ENCODE assay signal across 8 mouse cellular contexts in genomic region chr2:51934574-51935334, GRCm38 (mm10). TPM values are rescaled to one million over a fixed set of nuclear protein-coding genes. Genes with fewer than 3 reads are reported as not detected.
A peak's percentile ranks its signal among the peaks of the same experiment; 100 is the strongest.
DNase-seq lines count a peak whose midpoint lies in the region; ATAC-seq and TF ChIP-seq lines count a peak whose summit lies in the region.

Gene Rbm43 (minus strand): TSS chr2:51935163.

- no peaks in the 10 kb centered on the region; the same call in 1 of the 2 replicates for H3K36me3 ChIP-seq in ES-Bruce4 (ENCODE audit: control insufficient read depth, insufficient read depth, low read length, poor library complexity, severe bottlenecking)
- no peaks in the 10 kb centered on the region for H3K36me3 ChIP-seq in forebrain, embryonic 11.5 days (ENCODE audit: control insufficient read depth, insufficient read depth, low read length)
- no peaks in the 10 kb centered on the region for H3K36me3 ChIP-seq in heart, embryonic 15.5 days
- peaks cover 12% of the 10 kb centered on the region for H3K36me3 ChIP-seq in liver, embryonic 14.5 days (replicated peaks; ENCODE audit: control insufficient read depth, insufficient read depth, low read depth)
- H3K36me3 ChIP-seq in stomach, embryonic 16.5 days (ENCODE audit: control insufficient read depth, insufficient read depth, low read length) = peaks cover 5% of the 10 kb centered on the region; the same call in 1 of the 2 replicates

- peak within 1 kb of the TSS; percentile 27 for H3K4me3 ChIP-seq in ES-Bruce4 (ENCODE audit: low read depth, low read length)
- H3K4me3 ChIP-seq in forebrain, embryonic 11.5 days (ENCODE audit: low read depth, low read length) = peak within 1 kb of the TSS; percentile 44
- H3K4me3 ChIP-seq in heart, embryonic 15.5 days = peak within 1 kb of the TSS; percentile 73
- H3K4me3 ChIP-seq in liver, embryonic 14.5 days (ENCODE audit: insufficient read depth in 1 of 2, low read depth in 2 of 2, low read length in 2 of 2) = peak within 1 kb of the TSS; percentile 79 to 83
- H3K4me3 ChIP-seq in stomach, embryonic 16.5 days (replicated peaks; ENCODE audit: low read length) = peak within 1 kb of the TSS; percentile 75

- peak; percentile 76 for DNase-seq in c-Kit-positive CD71-positive TER-119-positive erythroid progenitor cells, embryonic 14.5 days (ENCODE audit: low spot score)
- peak; percentile 82 for DNase-seq in forebrain, embryonic 11.5 days (ENCODE audit: low spot score)
- peak; percentile 69 to 81 for DNase-seq in kidney, postnatal 25 days
- DNase-seq in liver, embryonic 14.5 days (ENCODE audit: low read depth in 3 of 3, low spot score in 3 of 3) = peak; percentile 62 to 72 (median 68)
- peak; percentile 81 for DNase-seq in neural tube, embryonic 10.5 days (ENCODE audit: extremely low spot score, low spot score)

- peak within 1 kb of the TSS; percentile 14 for H3K9ac ChIP-seq in ES-Bruce4 (ENCODE audit: low read depth, poor library complexity, severe bottlenecking)
- H3K9ac ChIP-seq in forebrain, embryonic 11.5 days (ENCODE audit: low read length) = peak within 1 kb of the TSS; percentile 67
- H3K9ac ChIP-seq in heart, embryonic 15.5 days = peak within 1 kb of the TSS; percentile 71
- H3K9ac ChIP-seq in liver, embryonic 14.5 days (replicated peaks) = peak within 1 kb of the TSS; percentile 74
- peak within 1 kb of the TSS; percentile 76 for H3K9ac ChIP-seq in stomach, embryonic 16.5 days (ENCODE audit: low read length)

- no peak for TF ChIP-seq POLR2A in ES-Bruce4 (IDR thresholded peaks at IDR 0.05; ENCODE audit: insufficient read depth, low read length)

- peak; percentile 84 for ATAC-seq in forebrain, embryonic 11.5 days (replicated peaks; ENCODE audit: low FRiP score)
- ATAC-seq in heart, embryonic 15.5 days (replicated peaks; ENCODE audit: insufficient number of reproducible peaks, insufficient read depth, low FRiP score, low read depth) = peak; percentile 70; the same call in 1 of the 2 replicates
- ATAC-seq in liver, embryonic 14.5 days (ENCODE audit: insufficient read depth) = peak; percentile 70
- peak; percentile 70; the same call in 1 of the 2 replicates for ATAC-seq in stomach, embryonic 16.5 days (ENCODE audit: insufficient read depth, low FRiP score)

- peaks cover 10% of the 10 kb centered on the region for H3K9me3 ChIP-seq in ES-Bruce4 (replicated peaks; ENCODE audit: control insufficient read depth, insufficient read depth, low read length, poor library complexity, severe bottlenecking)
- no peaks in the 10 kb centered on the region for H3K9me3 ChIP-seq in forebrain, embryonic 11.5 days (ENCODE audit: control insufficient read depth, low read length)
- H3K9me3 ChIP-seq in heart, embryonic 15.5 days (replicated peaks) = no peaks in the 10 kb centered on the region
- H3K9me3 ChIP-seq in liver, embryonic 14.5 days (ENCODE audit: control insufficient read depth, low read length) = no peaks in the 10 kb centered on the region
- H3K9me3 ChIP-seq in stomach, embryonic 16.5 days (replicated peaks; ENCODE audit: control insufficient read depth, low read length) = no peaks in the 10 kb centered on the region

- H3K27me3 ChIP-seq in ES-Bruce4 (ENCODE audit: control insufficient read depth, insufficient read depth, low read length, poor library complexity, severe bottlenecking) = no peaks in the 10 kb centered on the region
- H3K27me3 ChIP-seq in forebrain, embryonic 11.5 days (ENCODE audit: control insufficient read depth, insufficient read depth, low read length) = no peaks in the 10 kb centered on the region; the same call in 1 of the 2 replicates
- no peaks in the 10 kb centered on the region for H3K27me3 ChIP-seq in heart, embryonic 15.5 days
- H3K27me3 ChIP-seq in liver, embryonic 14.5 days (ENCODE audit: control insufficient read depth, insufficient read depth, low read length) = no peaks in the 10 kb centered on the region
- no peaks in the 10 kb centered on the region for H3K27me3 ChIP-seq in stomach, embryonic 16.5 days (ENCODE audit: control insufficient read depth, insufficient read depth, low read length)

- TF ChIP-seq EP300 in ES-Bruce4 (IDR thresholded peaks at IDR 0.05; ENCODE audit: insufficient read depth, low read depth, low read length) = no peak
- no peak for TF ChIP-seq EP300 in liver, embryonic 14.5 days (IDR thresholded peaks at IDR 0.05; ENCODE audit: low read depth)

- H3K4me1 ChIP-seq in ES-Bruce4 (ENCODE audit: control insufficient read depth, insufficient read depth, low read length) = no peaks in the 10 kb centered on the region
- H3K4me1 ChIP-seq in forebrain, embryonic 11.5 days (replicated peaks; ENCODE audit: control insufficient read depth, insufficient read depth, low read length) = no peaks in the 10 kb centered on the region
- peaks cover 11% of the 10 kb centered on the region for H3K4me1 ChIP-seq in heart, embryonic 15.5 days (replicated peaks)
- peaks cover 37 to 44% of the 10 kb centered on the region in 2 experiments for H3K4me1 ChIP-seq in liver, embryonic 14.5 days (replicated peaks; ENCODE audit: control insufficient read depth in 2 of 2, insufficient read depth in 2 of 2, low read length in 1 of 2)
- peaks cover 10% of the 10 kb centered on the region for H3K4me1 ChIP-seq in stomach, embryonic 16.5 days (ENCODE audit: control insufficient read depth, insufficient read depth, low read length)

- no peak for TF ChIP-seq CTCF in ES-Bruce4 (IDR thresholded peaks at IDR 0.05; ENCODE audit: low read depth, low read length)
- peak; percentile 38; the same call in 1 of the 2 replicates for TF ChIP-seq CTCF in liver, embryonic 14.5 days (IDR thresholded peaks at IDR 0.05; ENCODE audit: low read depth)

- WGBS in forebrain, embryonic 11.5 days = 1% methylated on average over 48 of the region's 48 CpGs
- WGBS in heart, embryonic 15.5 days = under 1% methylated on average over 48 of the region's 48 CpGs
- under 1% methylated on average over 48 of the region's 48 CpGs for WGBS in liver, embryonic 14.5 days (ENCODE audit: insufficient replicate concordance)
- WGBS in stomach, embryonic 16.5 days = under 1% methylated on average over 48 of the region's 48 CpGs

- H3K27ac ChIP-seq in ES-Bruce4 (ENCODE audit: insufficient read depth, low read length) = no peak within 1 kb of the TSS
- no peak within 1 kb of the TSS for H3K27ac ChIP-seq in forebrain, embryonic 11.5 days (ENCODE audit: low read depth, low read length)
- H3K27ac ChIP-seq in heart, embryonic 15.5 days = peak within 1 kb of the TSS; percentile 75
- H3K27ac ChIP-seq in liver, embryonic 14.5 days = peak within 1 kb of the TSS; percentile 69
- peak within 1 kb of the TSS; percentile 67 for H3K27ac ChIP-seq in stomach, embryonic 16.5 days (ENCODE audit: low read length)

- peak within 1 kb of the TSS; percentile 89 for H3K4me2 ChIP-seq in forebrain, embryonic 11.5 days (ENCODE audit: low read depth, low read length, severe bottlenecking)
- peak within 1 kb of the TSS; percentile 87 for H3K4me2 ChIP-seq in heart, embryonic 15.5 days
- H3K4me2 ChIP-seq in liver, embryonic 14.5 days (ENCODE audit: low read depth) = peak within 1 kb of the TSS; percentile 89
- H3K4me2 ChIP-seq in stomach, embryonic 16.5 days (ENCODE audit: low read depth, low read length) = peak within 1 kb of the TSS; percentile 67

RNA-seq across cellular contexts. Expression of gene Rbm43, which starts in this region (rescaled TPM):
- polyA plus RNA-seq in ES-Bruce4 (2011; ENCODE audit: insufficient read depth, insufficient read length, low read depth, missing spikeins) = 4.3 and 4.8 TPM in 2 replicates
- polyA plus RNA-seq in forebrain, embryonic 11.5 days (2014; fragmentation: Nextera tagmentation; extraction: Ambion mirVana) = 7.2 and 8.6 TPM in 2 replicates
- polyA plus RNA-seq in heart, embryonic 15.5 days (2015; fragmentation: Nextera tagmentation; extraction: Ambion mirVana) = 12.0 and 15.0 TPM in 2 replicates
- polyA plus RNA-seq in liver, embryonic 14.5 days (2012; rRNA removed) = 8.1 and 14.1 TPM in 2 replicates
- polyA plus RNA-seq in liver, embryonic 14.5 days (2014; fragmentation: Nextera tagmentation; extraction: Ambion mirVana) = 23.2 and 23.7 TPM in 2 replicates
- polyA plus RNA-seq in stomach, embryonic 16.5 days (2015; fragmentation: Nextera tagmentation; extraction: Ambion mirVana) = 15.1 and 16.5 TPM in 2 replicates

Comparison
In these comparisons a context has a peak if more than half of its experiments do, and no peak if none do; other contexts are left out.
1. H3K27ac ChIP-seq: peak in heart, embryonic 15.5 days (single experiment), liver, embryonic 14.5 days (single experiment) and stomach, embryonic 16.5 days (single experiment); none in ES-Bruce4 (single experiment) and forebrain, embryonic 11.5 days (single experiment).
2. H3K4me3 ChIP-seq: peak in every context shown above with its lines; median percentile 81 in liver, embryonic 14.5 days; 75 in stomach, embryonic 16.5 days; 73 in heart, embryonic 15.5 days; 44 in forebrain, embryonic 11.5 days; 27 in ES-Bruce4.
3. H3K9ac ChIP-seq: peak in every context shown above with its lines; median percentile 76 in stomach, embryonic 16.5 days; 74 in liver, embryonic 14.5 days; 71 in heart, embryonic 15.5 days; 67 in forebrain, embryonic 11.5 days; 14 in ES-Bruce4.
4. Peak in every context shown above with its lines, with median percentiles within 50 percentile points of each other: DNase-seq, ATAC-seq and H3K4me2 ChIP-seq.